Mouse (Mus musculus) erythroid progenitor cell, adult 5-6 weeks (primary cell): ENCODE results near the gene Hist1h4a. TPM values are rescaled to one million over a fixed set of nuclear protein-coding genes. Genes with fewer than 3 reads are reported as not detected.
"Not testable (repeated sequence)": the region's sequence is repeated elsewhere in the genome, so short reads cannot be mapped to it uniquely, and the experiment has no call there.

ENCODE experiments used
- ATAC-seq: replicated peaks from 2 replicates; pipeline ENCODE4 v1.8.0; 2016; ENCODE audit warnings: moderate number of reproducible peaks, mild to moderate bottlenecking, moderate TSS enrichment, inconsistent platforms; ENCODE audit not compliant: poor library complexity, low FRiP score, severe bottlenecking
- total RNA-seq, 2 experiments: library from RNA; stranded (forward) in 1 of 2; stranded (reverse) in 1 of 2; fragments of 150-400 nt in 1 of 2; fragments of 186-747, 209-891 nt in 1 of 2; gene quantifications; 2 replicates each; pipeline versions ENCODE4 v1.2.3 to v1.2.4; 2015 to 2017; ENCODE audit warnings: low replicate concordance in 2 of 2

Hist1h4a gene
- total RNA-seq (2015; ENCODE audit: low replicate concordance) (142 and 188 TPM in 2 replicates), total RNA-seq (2017; ENCODE audit: low replicate concordance) (706 and 1,369 TPM in 2 replicates)

- peak; percentile 47 for ATAC-seq
Observed at GRCm38 (mm10) chr13:23760972-23761864, at the start of gene Hist1h4a. Gene Hist1h4a (minus strand): TSS chr13:23761230.

GRCm38 (mm10) chr13:23806422-23807052 lies 45.5 kb upstream of the Hist1h4a start, which contains the start of gene Slc17a2:
Gene Slc17a2 (plus strand): TSS chr13:23806993.
- no peak for ATAC-seq

- no peak for ATAC-seq
Observed at GRCm38 (mm10) chr13:23804532-23804931, 43.5 kb upstream of the Hist1h4a start.

GRCm38 (mm10) chr13:23799405-23799804 lies 38.4 kb upstream of the Hist1h4a start:
- ATAC-seq = no peak

- 0 out of 2 replicates have a peak, but pooled peaks have one; percentile 61 for ATAC-seq
Observed at GRCm38 (mm10) chr13:23792520-23792919, 31.5 kb upstream of the Hist1h4a start.

- no peak for ATAC-seq
Observed at GRCm38 (mm10) chr13:23779025-23779424, 18.0 kb upstream of the Hist1h4a start.

GRCm38 (mm10) chr13:23778339-23778738 lies 17.3 kb upstream of the Hist1h4a start:
- no peak for ATAC-seq

- ATAC-seq = peak; percentile 98
Observed at GRCm38 (mm10) chr13:23772561-23773313, 11.7 kb upstream of the Hist1h4a start.

- ATAC-seq = not testable (repeated sequence)
Observed at GRCm38 (mm10) chr13:23769613-23770012, 8.6 kb upstream of the Hist1h4a start, which contains the start of gene Trim38. Gene Trim38 (plus strand): TSS chr13:23769913.

- ATAC-seq = no peak
Observed at GRCm38 (mm10) chr13:23768834-23769397, 7.9 kb upstream of the Hist1h4a start.

- ATAC-seq = no peak
Observed at GRCm38 (mm10) chr13:23766772-23767171, 5.7 kb upstream of the Hist1h4a start.

GRCm38 (mm10) chr13:23765172-23765513 lies 4.1 kb upstream of the Hist1h4a start:
- ATAC-seq = no peak

GRCm38 (mm10) chr13:23764324-23765171 lies 3.5 kb upstream of the Hist1h4a start:
- ATAC-seq = peak; percentile 27; the same call in 1 of the 2 replicates

GRCm38 (mm10) chr13:23763586-23764323 lies 2.7 kb upstream of the Hist1h4a start, which contains the start of gene Hist1h1a:
Gene Hist1h1a (plus strand): TSS chr13:23763666.
- peak; percentile 51 for ATAC-seq

- no peak for ATAC-seq
Observed at GRCm38 (mm10) chr13:23763242-23763585, 2.2 kb upstream of the Hist1h4a start.

GRCm38 (mm10) chr13:23761871-23762821 lies 1.1 kb upstream of the Hist1h4a start, which contains the start of gene Hist1h3a:
Gene Hist1h3a (minus strand): TSS chr13:23762386.
- peak; percentile 46 for ATAC-seq
